Mouse (Mus musculus): ENCODE measurements around the gene Serpini1.

Serpini1 gene

GRCm38 (mm10) chr3:75557292-75557691, at the start of gene Serpini1:
Serpini1 (plus strand) TSS chr3:75557547.
- DNase-seq (ENCODE audit: low read depth, low spot score): peak; percentile 81

DNA sequence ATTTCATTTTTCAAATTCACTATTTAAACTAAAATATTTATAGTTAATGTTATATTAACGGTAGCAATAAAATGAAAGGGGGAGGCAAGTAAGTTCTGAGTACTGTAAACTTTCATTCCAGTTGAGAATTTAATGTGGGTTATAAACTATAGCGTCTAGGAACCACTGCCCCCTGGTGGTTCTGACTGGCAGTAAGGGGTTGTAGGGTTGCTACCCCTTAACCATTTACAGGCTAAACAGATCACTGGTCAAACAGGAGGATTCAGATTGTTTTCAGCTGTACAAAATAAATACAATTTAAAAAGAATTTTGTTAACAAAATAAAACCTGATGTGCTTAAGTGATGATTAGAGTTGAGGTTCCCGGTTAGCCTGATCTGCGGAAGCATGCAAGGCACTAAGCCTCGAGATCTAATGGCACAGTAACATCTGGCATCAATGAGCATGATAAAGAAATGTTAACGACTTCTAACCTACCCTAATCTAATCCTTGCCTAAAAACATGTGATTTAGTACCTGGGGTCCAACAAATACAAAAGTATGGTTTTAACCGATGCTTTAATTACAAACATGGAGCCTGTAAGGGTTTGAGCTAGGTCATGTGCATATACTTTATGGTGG, 39.6 kb upstream of the Serpini1 start:
- peak; percentile 17 for DNase-seq (ENCODE audit: low read depth, low spot score)

DNA sequence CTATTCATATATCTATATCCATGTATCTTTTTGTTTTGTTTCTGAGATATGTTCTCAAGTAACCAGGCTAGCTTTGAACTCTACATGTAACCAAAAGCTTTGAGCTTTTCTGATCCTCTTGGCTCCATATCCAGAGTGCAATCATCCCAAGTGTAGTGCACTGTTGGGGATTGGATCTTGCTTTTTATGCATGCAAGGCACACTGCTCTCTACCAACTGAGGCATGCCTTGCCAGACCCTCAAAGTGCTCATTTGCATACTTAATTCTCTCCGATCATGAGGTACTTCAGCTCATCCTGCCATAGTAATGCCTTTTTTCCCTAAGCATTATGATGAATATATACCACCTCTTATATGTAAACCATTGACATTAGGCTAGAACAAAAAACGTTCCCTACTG, 36.0 kb upstream of the Serpini1 start:
- no peak for DNase-seq (ENCODE audit: low read depth, low spot score)

- no peak for DNase-seq (ENCODE audit: low read depth, low spot score)
Measured at GRCm38 (mm10) chr3:75522527-75522926, 34.8 kb upstream of the Serpini1 start.

- DNase-seq (ENCODE audit: low read depth, low spot score): no peak
Measured at GRCm38 (mm10) chr3:75531074-75531473, 26.3 kb upstream of the Serpini1 start.

DNA sequence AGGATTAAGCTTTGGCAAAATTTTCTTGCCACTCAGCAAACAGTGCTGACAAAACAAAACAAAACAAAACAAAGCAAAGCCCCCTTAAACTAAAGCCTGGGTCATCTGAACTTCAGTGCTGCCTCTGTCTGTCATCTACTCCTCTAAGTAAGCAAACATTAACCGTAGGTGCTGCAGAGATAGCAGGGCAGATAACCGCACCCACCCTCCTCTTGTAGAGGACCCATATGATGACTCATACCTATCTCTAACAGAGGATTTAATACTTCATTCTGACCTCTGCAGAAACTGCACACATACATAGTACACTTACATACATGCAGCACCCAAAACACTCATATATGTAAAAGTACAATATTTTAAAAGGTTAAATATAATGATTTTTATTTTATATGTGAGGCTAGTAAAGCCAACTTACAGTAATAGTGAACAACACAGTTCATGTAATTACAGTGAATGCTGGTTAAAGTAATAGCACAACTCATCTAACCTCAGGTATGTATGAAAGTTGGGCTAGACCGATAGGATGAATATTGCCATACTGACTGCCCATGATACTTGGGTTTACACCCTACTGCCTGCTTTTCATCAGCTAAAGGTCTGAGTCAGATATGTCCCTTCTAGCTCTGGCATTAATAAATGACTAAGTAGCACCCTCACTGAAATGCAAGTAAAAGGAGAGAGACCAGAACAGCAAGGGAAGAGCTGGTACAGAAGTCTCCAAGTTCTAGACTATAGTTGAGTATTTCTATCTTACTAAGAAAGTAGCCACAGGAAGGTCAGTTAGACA, 23.1 kb upstream of the Serpini1 start:
- no peak for DNase-seq (ENCODE audit: low read depth, low spot score)

DNA sequence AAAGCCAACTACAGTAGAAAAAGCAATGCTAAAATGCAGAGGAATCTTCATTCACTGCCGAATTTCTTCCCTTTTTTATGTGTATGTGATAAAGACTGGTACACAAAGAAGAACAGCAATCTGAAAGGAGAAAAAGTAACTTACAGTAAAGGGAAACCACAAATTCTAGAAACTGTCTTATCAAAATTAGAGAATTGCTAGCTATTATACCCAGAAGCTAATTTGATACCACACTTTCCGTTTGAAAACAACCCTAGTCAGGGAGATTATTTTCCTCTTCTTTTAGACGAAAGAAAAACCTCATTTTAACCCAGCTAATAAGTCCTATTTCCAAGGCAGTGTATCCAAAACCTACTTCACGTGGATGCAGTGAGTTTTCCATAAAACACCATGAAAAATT, 16.1 kb upstream of the Serpini1 start:
- DNase-seq (ENCODE audit: low read depth, low spot score): no peak

DNA sequence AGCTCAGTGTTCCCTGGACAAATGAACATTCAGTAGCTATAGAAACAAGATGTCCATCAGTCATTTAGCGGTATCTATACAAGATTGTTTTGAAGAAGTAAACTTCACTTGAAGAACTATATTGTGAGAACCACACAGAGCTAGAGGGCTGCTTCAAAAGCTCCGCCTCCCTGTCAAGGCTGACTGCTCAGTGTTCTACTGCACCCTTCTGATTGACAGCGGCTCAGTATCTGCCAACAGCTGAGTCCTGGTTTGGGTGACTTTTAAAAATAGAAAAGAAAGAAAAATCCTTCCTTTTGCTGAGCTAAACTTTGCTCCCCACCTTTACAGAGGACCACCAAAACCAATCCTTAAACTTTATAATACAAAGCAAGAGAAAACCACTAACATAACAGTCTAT, 14.5 kb upstream of the Serpini1 start:
- no peak for DNase-seq (ENCODE audit: low read depth, low spot score)

GRCm38 (mm10) chr3:75544287-75544686, 13.1 kb upstream of the Serpini1 start:
- DNase-seq (ENCODE audit: low read depth, low spot score): no peak

DNA sequence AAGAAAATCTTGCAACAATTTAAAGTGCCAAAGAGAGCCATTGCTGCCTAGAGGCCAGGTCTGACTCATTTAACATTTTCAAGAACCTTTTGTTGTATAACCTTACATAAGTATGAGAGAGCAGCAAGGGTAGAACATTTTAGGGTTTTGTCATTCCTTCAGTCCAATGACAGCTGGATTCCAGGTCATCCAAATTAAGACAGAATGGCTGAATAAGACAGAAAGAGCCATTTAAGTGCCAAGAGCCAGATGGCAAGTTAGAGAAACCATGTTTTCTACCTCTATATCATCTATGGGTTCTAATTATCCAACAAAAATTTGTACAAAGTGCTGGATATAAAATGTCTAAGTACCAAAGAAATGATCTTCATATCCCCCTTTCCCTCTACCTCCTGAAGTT, 6.1 kb upstream of the Serpini1 start:
- no peak for DNase-seq (ENCODE audit: low read depth, low spot score)

- DNase-seq (ENCODE audit: low read depth, low spot score): no peak
Measured at GRCm38 (mm10) chr3:75556121-75556694, 1.1 kb upstream of the Serpini1 start.

- DNase-seq (ENCODE audit: low read depth, low spot score): peak; percentile 99
Measured at GRCm38 (mm10) chr3:75556695-75557291, 554 bp upstream of the Serpini1 start, which contains the start of gene Pdcd10. Pdcd10 (minus strand) TSS chr3:75556856.

DNA sequence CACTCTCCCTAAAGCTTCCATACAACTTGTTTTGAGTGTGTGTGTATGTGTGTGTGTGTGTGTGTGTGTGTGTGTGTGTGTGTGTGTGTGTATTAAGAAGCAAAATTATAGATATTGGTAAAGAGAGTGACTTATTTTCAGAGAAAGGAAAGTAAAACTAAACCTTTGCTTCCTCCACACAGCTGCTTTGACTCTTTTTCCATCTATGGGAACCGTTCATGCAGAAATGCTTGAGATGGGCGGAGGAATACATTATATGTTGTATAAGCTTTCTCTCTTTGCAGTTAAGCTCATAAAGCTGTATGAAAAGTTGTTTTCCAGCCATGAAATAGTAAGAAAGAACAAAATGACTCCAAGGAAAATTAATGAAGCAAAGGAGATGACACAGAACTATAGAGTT, 16.7 kb downstream of the Serpini1 start:
- no peak for DNase-seq (ENCODE audit: low read depth, low spot score)

GRCm38 (mm10) chr3:75575582-75575981, 18.2 kb downstream of the Serpini1 start:
- DNase-seq (ENCODE audit: low read depth, low spot score): no peak

DNA sequence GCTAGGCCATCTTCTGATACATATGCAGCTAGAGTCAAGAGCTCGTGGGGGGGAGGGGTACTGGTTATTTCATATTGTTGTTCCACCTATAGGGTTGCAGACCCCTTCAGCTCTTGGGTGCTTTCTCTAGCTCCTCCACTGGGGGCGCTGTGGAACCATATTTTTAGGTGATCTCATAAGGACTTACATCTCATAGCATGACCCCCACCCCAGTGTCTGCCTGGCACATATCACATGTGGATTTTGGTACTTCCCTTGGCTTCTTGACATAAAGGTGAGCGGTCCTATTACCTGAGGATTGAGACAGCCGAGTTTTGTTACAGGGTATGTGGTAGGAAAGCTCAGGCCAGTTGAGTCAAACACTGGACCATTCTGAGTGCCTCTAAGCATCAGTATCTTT, 22.0 kb downstream of the Serpini1 start:
- no peak for DNase-seq (ENCODE audit: low read depth, low spot score)

DNA sequence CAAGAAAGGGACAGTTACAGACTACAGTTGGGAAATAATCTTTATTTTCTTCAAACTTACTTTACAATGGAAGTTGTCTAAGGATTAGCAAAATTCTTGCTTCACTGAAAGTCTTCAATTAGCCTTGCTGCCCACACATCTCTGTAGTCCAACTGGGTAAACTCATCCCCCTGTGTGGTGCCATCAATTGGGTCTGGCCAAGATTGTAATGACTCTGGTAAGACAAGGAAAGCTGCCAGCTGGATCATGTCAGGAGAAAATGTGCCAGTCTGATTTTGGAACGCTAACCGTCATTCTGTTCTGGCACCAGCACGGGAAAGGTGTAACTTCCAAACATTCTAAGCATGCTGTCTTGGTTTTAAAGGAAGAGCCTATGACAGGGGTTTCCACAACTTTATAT, 25.9 kb downstream of the Serpini1 start:
- DNase-seq (ENCODE audit: low read depth, low spot score): no peak

GRCm38 (mm10) chr3:75584898-75585297, 27.6 kb downstream of the Serpini1 start:
- no peak for DNase-seq (ENCODE audit: low read depth, low spot score)

GRCm38 (mm10) chr3:75611019-75611418, 53.7 kb downstream of the Serpini1 start:
- no peak for DNase-seq (ENCODE audit: low read depth, low spot score)

GRCm38 (mm10) chr3:75624627-75625026, 67.3 kb downstream of the Serpini1 start:
- no peak for DNase-seq (ENCODE audit: low read depth, low spot score)

DNA sequence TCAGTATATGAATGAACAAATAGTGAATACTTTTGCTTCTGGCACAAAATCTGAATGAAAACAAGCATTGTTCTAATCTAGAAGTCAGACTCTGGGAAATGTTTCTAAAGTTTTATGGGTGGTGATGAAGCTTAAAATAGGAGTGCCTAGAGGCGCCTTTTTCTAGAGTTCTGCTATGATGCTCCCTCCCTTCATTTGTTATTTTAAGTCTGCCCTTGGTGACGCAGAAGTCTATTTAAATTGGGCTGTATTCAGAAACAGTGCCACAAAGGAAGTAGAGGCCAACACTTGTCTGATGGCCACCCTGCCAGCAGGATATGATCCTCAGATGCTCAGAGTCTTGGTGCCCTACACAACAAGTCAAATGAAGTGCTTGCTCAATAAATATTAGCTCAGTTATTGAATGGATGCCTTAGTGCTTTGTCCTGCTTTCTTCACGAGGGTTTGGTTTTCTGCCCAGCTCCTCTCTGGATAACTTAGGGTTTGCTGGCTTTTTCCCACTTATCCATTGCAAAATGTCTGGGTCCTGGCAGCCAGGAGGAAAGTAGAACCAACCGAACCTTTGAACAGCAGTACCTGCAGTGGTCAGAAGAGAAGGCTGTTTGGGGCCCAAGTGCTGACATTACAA, 73.8 kb downstream of the Serpini1 start:
- no peak for DNase-seq (ENCODE audit: low read depth, low spot score)

GRCm38 (mm10) chr3:75633221-75633620, 75.9 kb downstream of the Serpini1 start:
- no peak for DNase-seq (ENCODE audit: low read depth, low spot score)

- no peak for DNase-seq (ENCODE audit: low read depth, low spot score)
Measured at GRCm38 (mm10) chr3:75633635-75634034, 76.3 kb downstream of the Serpini1 start.

Data from embryo, embryonic 11.5 days (tissue).